Mouse (Mus musculus) heart, adult 2 months (tissue): ENCODE data around the gene Tlx2.

Experiments
- CTCF ChIP-seq: fragments of 200-600 bp; IDR thresholded peaks from 2 replicates; pipeline ENCODE4 v1.8.1; 2022; ENCODE audit warnings: antibody characterized with exemption, mild to moderate bottlenecking, moderate library complexity
- POLR2A ChIP-seq: fragments of 200-500 bp; IDR thresholded peaks from 2 replicates; pipeline ENCODE4 v1.6.1; 2011; ENCODE audit warnings: mild to moderate bottlenecking, low read depth, low read length, control low read depth; ENCODE audit not compliant: insufficient read depth

DNA sequence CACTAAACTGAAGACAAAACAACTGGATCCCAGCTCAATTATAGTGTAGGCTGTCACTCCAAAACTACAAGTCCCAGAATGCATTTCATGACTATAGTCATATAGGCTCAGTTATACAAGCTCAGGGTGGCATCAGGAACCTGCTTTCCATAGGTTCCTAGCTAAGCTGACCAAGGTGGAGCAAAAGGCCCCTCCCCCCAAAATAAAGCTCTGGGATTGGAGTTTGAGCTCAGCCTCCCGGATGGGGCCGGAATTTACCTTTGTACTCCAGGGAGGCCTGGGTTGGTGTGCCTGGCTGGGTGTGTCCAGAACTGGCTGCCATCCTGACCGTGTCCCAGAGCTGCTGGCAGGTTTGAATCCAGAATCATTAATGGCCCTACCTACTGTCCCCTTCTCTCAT, 12.3 kb downstream of the Tlx2 start, which contains the start of gene Dqx1:
- TF ChIP-seq CTCF = no peak
- no peak for TF ChIP-seq POLR2A
